Mouse (Mus musculus) spleen, adult 2 months (tissue): Measurements from ENCODE around the gene Efna4. TPM values are rescaled to one million over a fixed set of nuclear protein-coding genes. Genes with fewer than 3 reads are reported as not detected.
A peak's percentile ranks its signal among the peaks of the same experiment; 100 is the strongest.

Experiments used
- DNase-seq, 2 experiments: peaks; one replicate each; pipeline versions ENCODE4 v3.0.0 to v3.0.0-alpha.2; 2012 to 2021; ENCODE audit warnings: low spot score in 2 of 2, low read depth in 1 of 2
- H3K27ac ChIP-seq: fragments of 200-500 bp; 2 replicates; pipeline ENCODE4 v1.5.1; 2012; ENCODE audit warnings: low read length, inconsistent platforms; ENCODE audit not compliant: insufficient read depth
- H3K27me3 ChIP-seq: fragments of 200-500 bp; 2 replicates; pipeline ENCODE4 v1.6.1; 2012; ENCODE audit warnings: mild to moderate bottlenecking, moderate library complexity, low read length, inconsistent platforms; ENCODE audit not compliant: control insufficient read depth, insufficient read depth
- H3K36me3 ChIP-seq: fragments of 200-500 bp; 2 replicates; pipeline ENCODE4 v1.6.1; 2012; ENCODE audit warnings: mild to moderate bottlenecking, low read length, inconsistent platforms; ENCODE audit not compliant: control insufficient read depth, insufficient read depth
- H3K4me1 ChIP-seq: fragments of 200-500 bp; 2 replicates; pipeline ENCODE4 v1.6.1; 2011; ENCODE audit warnings: inconsistent platforms; ENCODE audit not compliant: control insufficient read depth, insufficient read depth, insufficient read length
- H3K4me3 ChIP-seq: fragments of 200-500 bp; 2 replicates; pipeline ENCODE4 v1.5.1; 2011; ENCODE audit warnings: mild to moderate bottlenecking, inconsistent platforms; ENCODE audit not compliant: insufficient read depth, insufficient read length; ENCODE audit errors: extremely low read depth
- CTCF ChIP-seq: fragments of 200-500 bp; IDR thresholded peaks from 2 replicates; pipeline ENCODE4 v1.5.1; 2011; ENCODE audit warnings: mild to moderate bottlenecking, inconsistent platforms; ENCODE audit not compliant: insufficient read depth, insufficient read length, insufficient replicate concordance; ENCODE audit errors: extremely low read depth
- POLR2A ChIP-seq: fragments of 200-500 bp; IDR thresholded peaks from 2 replicates; pipeline ENCODE4 v1.6.1; 2011; ENCODE audit warnings: low read depth, low read length, inconsistent platforms
- WGBS: fragments of 180-500 bp; shearing (Covaris S2); methylation state at CpG from one replicate; pipeline ENCODE4 v1.1.7; 2018; 5-methylcytosine and 5-hydroxymethylcytosine counted together
- polyA plus RNA-seq: library from polyadenylated mRNA; depleted of rRNA; stranded (reverse); fragments of >200 nt; gene quantifications from 2 replicates; pipeline ENCODE4 v1.2.3, GENCODE M21; 2012

Gene Efna4
- polyA plus RNA-seq, 1 experiment, result 0.62 TPM

- 80% methylated on average over 13 of the region's 13 CpGs for WGBS
- no peak for DNase-seq
- Histone ChIP-seq H3K27me3 (no peaks in the 10 kb centered on the region), H3K27ac (no peak overlapping the region), H3K4me1 (no peaks in the 10 kb centered on the region; the same call in 1 of the 2 replicates), H3K36me3 (no peaks in the 10 kb centered on the region), H3K4me3 (no peak overlapping the region)
- TF ChIP-seq POLR2A (no peak), CTCF (no peak)
Measured at GRCm38 (mm10) chr3:89331561-89331960, 6.3 kb downstream of the Efna4 start.

- 48% methylated on average over 10 of the region's 10 CpGs for WGBS
Measured at GRCm38 (mm10) chr3:89330948-89331347, 6.9 kb downstream of the Efna4 start.

GRCm38 (mm10) chr3:89330346-89330745 is 7.5 kb downstream of the Efna4 start:
- no peaks in the 10 kb centered on the region for H3K36me3 ChIP-seq
- DNase-seq, result no peak
- no peak overlapping the region for H3K4me3 ChIP-seq
- TF ChIP-seq POLR2A (no peak), CTCF (no peak)
- no peaks in the 10 kb centered on the region for H3K27me3 ChIP-seq
- H3K27ac ChIP-seq, result no peak overlapping the region
- 69% methylated on average over 3 of the region's 3 CpGs for WGBS
- no peaks in the 10 kb centered on the region; the same call in 1 of the 2 replicates for H3K4me1 ChIP-seq

More at GRCm38 (mm10) chr3:89330948-89331347, 6.9 kb downstream of the Efna4 start:
- Histone ChIP-seq H3K27me3 (no peaks in the 10 kb centered on the region), H3K4me3 (no peak overlapping the region), H3K4me1 (no peaks in the 10 kb centered on the region; the same call in 1 of the 2 replicates), H3K27ac (no peak overlapping the region), H3K36me3 (no peaks in the 10 kb centered on the region)
- no peak for DNase-seq
- TF ChIP-seq POLR2A (no peak), CTCF (no peak)

- DNase-seq, result no peak
- no peak overlapping the region for H3K4me3 ChIP-seq
- no peak overlapping the region for H3K27ac ChIP-seq
- TF ChIP-seq POLR2A (no peak), CTCF (no peak)
- 0 out of 2 replicates have a peak, but pooled peaks cover 2% of the 10 kb centered on the region for H3K27me3 ChIP-seq
- no peaks in the 10 kb centered on the region; the same call in 1 of the 2 replicates for H3K4me1 ChIP-seq
- 60% methylated on average over 4 of the region's 4 CpGs for WGBS
- H3K36me3 ChIP-seq, result no peaks in the 10 kb centered on the region
Measured at GRCm38 (mm10) chr3:89328623-89329022, 9.2 kb downstream of the Efna4 start.

GRCm38 (mm10) chr3:89327371-89327870 is 10.4 kb downstream of the Efna4 start:
- no peaks in the 10 kb centered on the region; the same call in 1 of the 2 replicates for H3K4me1 ChIP-seq
- WGBS, result 81% methylated on average over 9 of the region's 9 CpGs
- no peak for TF ChIP-seq CTCF
- no peak for TF ChIP-seq POLR2A
- no peak overlapping the region for H3K4me3 ChIP-seq
- peaks cover 7% of the 10 kb centered on the region; the same call in 1 of the 2 replicates for H3K27me3 ChIP-seq
- no peak overlapping the region for H3K27ac ChIP-seq
- no peak for DNase-seq
- H3K36me3 ChIP-seq, result no peaks in the 10 kb centered on the region

- WGBS, result 94% methylated on average over 8 of the region's 8 CpGs
- TF ChIP-seq POLR2A (no peak), CTCF (no peak)
Measured at GRCm38 (mm10) chr3:89325882-89326281, 11.9 kb downstream of the Efna4 start.

GRCm38 (mm10) chr3:89322514-89323165 is 15.2 kb downstream of the Efna4 start, which contains the start of gene Efna3:
Gene Efna3, minus strand, starts transcription at chr3:89322965.
- Histone ChIP-seq H3K27me3 (peaks cover 38% of the 10 kb centered on the region), H3K4me3 (peak within 1 kb of the TSS; percentile 24; the same call in 1 of the 2 replicates), H3K27ac (no peak within 1 kb of the TSS), H3K36me3 (no peaks in the 10 kb centered on the region), H3K4me1 (peaks cover 22% of the 10 kb centered on the region)
- WGBS, result 3% methylated on average over 50 of the region's 53 CpGs
- DNase-seq, result no peak
- TF ChIP-seq CTCF (no peak), POLR2A (no peak)

More at GRCm38 (mm10) chr3:89325882-89326281, 11.9 kb downstream of the Efna4 start:
- no peak for DNase-seq
- no peak overlapping the region for H3K4me3 ChIP-seq
- peaks cover 9% of the 10 kb centered on the region for H3K4me1 ChIP-seq
- H3K27me3 ChIP-seq, result peaks cover 17% of the 10 kb centered on the region
- H3K27ac ChIP-seq, result no peak overlapping the region
- H3K36me3 ChIP-seq, result no peaks in the 10 kb centered on the region
